Mouse (Mus musculus): ENCODE measurements around the gene Htatip2. TPM values are rescaled to one million over a fixed set of nuclear protein-coding genes. Genes with fewer than 3 reads are reported as not detected.

Htatip2 gene
- polyA plus RNA-seq, 1 experiment from 2014 or later: 5.0 TPM

DNA sequence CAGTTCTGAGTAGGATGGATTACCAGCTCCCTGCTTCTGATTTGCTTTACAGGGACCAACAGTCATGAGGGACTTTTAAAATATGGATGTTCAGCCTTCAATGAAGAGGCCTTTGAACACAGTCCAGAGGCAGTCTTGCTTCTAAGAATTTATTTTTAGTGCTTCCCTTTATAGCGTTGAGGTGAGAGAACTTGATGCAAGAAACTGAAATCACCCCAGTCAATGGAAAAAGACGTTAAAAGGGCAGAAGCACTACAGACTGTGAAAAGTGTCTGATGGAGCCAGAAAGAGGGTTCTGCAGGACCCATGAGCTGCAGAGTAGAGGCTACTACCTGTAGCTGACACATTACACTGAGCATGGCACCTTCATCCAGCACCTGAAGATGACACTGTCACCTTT, 63.1 kb downstream of the Htatip2 start:
- 85% methylated on average over 2 of the region's 2 CpGs for WGBS
- Histone ChIP-seq H3K27ac (no peak overlapping the region), H3K9me3 (replicated peaks) (no peaks in the 10 kb centered on the region), H3K4me1 (peaks cover 13% of the 10 kb centered on the region), H3K4me3 (no peak overlapping the region), H3K9ac (no peak overlapping the region), H3K36me3 (peaks cover 11% of the 10 kb centered on the region; the same call in 1 of the 2 replicates), H3K4me2 (replicated peaks) (no peak overlapping the region), H3K27me3 (no peaks in the 10 kb centered on the region)
- ATAC-seq (ENCODE audit: low FRiP score): no peak

Other genes starting within 250 kb of the Htatip2 start
- gene Dbx1, start 122.3 kb upstream of the Htatip2 start, polyA plus RNA-seq (2016; fragmentation: Nextera tagmentation; extraction: Ambion mirVana): 17.9 and 30.8 TPM in 2 replicates
- 53.1 and 56.2 TPM in 2 replicates for gene Prmt3, start 19.2 kb downstream of the Htatip2 start, polyA plus RNA-seq (2016; fragmentation: Nextera tagmentation; extraction: Ambion mirVana)
- gene Slc6a5, start 151.0 kb downstream of the Htatip2 start, polyA plus RNA-seq (2016; fragmentation: Nextera tagmentation; extraction: Ambion mirVana): 8.2 and 10.0 TPM in 2 replicates
- 6.4 and 7.8 TPM in 2 replicates for gene Nell1, start 215.7 kb downstream of the Htatip2 start, polyA plus RNA-seq (2016; fragmentation: Nextera tagmentation; extraction: Ambion mirVana)

Measured in hindbrain, embryonic 12.5 days (tissue).